Mouse (Mus musculus) cerebellum, adult 8-10 months (tissue): ENCODE data around the gene Prrg2.
"Not testable (repeated sequence)": the region's sequence is repeated elsewhere in the genome, so short reads cannot be mapped to it uniquely, and the experiment has no call there.

Experiments
- DNase-seq: peaks from one replicate; pipeline ENCODE4 v3.0.0; 2022

Prrg2 gene

GRCm38 (mm10) chr7:45062239-45062835, at the start of gene Prrg2, which contains the start of gene Nosip:
Gene Prrg2 (minus strand): TSS chr7:45062677.
Gene Nosip (plus strand): TSS chr7:45062429.
- DNase-seq, result peak; percentile 95

GRCm38 (mm10) chr7:45111940-45112339, 49.5 kb upstream of the Prrg2 start:
- DNase-seq, result no peak

GRCm38 (mm10) chr7:45110089-45110488, 47.6 kb upstream of the Prrg2 start:
- DNase-seq, result not testable (repeated sequence)

GRCm38 (mm10) chr7:45107052-45107645, 44.7 kb upstream of the Prrg2 start:
- DNase-seq, result no peak

- DNase-seq, result no peak
Measured at GRCm38 (mm10) chr7:45106441-45106840, 44.0 kb upstream of the Prrg2 start.

- no peak for DNase-seq
Measured at GRCm38 (mm10) chr7:45105491-45105890, 43.0 kb upstream of the Prrg2 start.

- no peak for DNase-seq
Measured at GRCm38 (mm10) chr7:45104941-45105340, 42.5 kb upstream of the Prrg2 start.

- DNase-seq, result peak; percentile 26
Measured at GRCm38 (mm10) chr7:45103652-45104180, 41.2 kb upstream of the Prrg2 start, which contains the start of gene Fcgrt. Gene Fcgrt (minus strand): TSS chr7:45103851.

- DNase-seq, result no peak
Measured at GRCm38 (mm10) chr7:45102940-45103585, 40.6 kb upstream of the Prrg2 start.

- DNase-seq, result no peak
Measured at GRCm38 (mm10) chr7:45102441-45102840, 40.0 kb upstream of the Prrg2 start.

- no peak for DNase-seq
Measured at GRCm38 (mm10) chr7:45100046-45100445, 37.6 kb upstream of the Prrg2 start.

GRCm38 (mm10) chr7:45098541-45099240, 36.2 kb upstream of the Prrg2 start:
- no peak for DNase-seq

GRCm38 (mm10) chr7:45097479-45097878, 35.0 kb upstream of the Prrg2 start:
- no peak for DNase-seq

- DNase-seq, result not testable (repeated sequence)
Measured at GRCm38 (mm10) chr7:45095965-45096364, 33.5 kb upstream of the Prrg2 start.

GRCm38 (mm10) chr7:45095367-45095766, 32.9 kb upstream of the Prrg2 start:
- no peak for DNase-seq

GRCm38 (mm10) chr7:45094121-45094520, 31.6 kb upstream of the Prrg2 start:
- DNase-seq, result no peak

GRCm38 (mm10) chr7:45093516-45093905, 31.0 kb upstream of the Prrg2 start:
- DNase-seq, result no peak

GRCm38 (mm10) chr7:45092828-45093515, 30.5 kb upstream of the Prrg2 start:
- no peak for DNase-seq

- DNase-seq, result no peak
Measured at GRCm38 (mm10) chr7:45092048-45092447, 29.6 kb upstream of the Prrg2 start, which contains the start of gene Rcn3. Gene Rcn3 (minus strand): TSS chr7:45092221.

- DNase-seq, result no peak
Measured at GRCm38 (mm10) chr7:45091001-45091990, 28.8 kb upstream of the Prrg2 start.

- no peak for DNase-seq
Measured at GRCm38 (mm10) chr7:45090251-45090977, 27.9 kb upstream of the Prrg2 start.
